Mouse (Mus musculus) limb, embryonic 12.5 days (tissue): Measurements from ENCODE around the gene Col19a1. TPM values are rescaled to one million over a fixed set of nuclear protein-coding genes. Genes with fewer than 3 reads are reported as not detected.

Source experiments
- ATAC-seq: fragments of 200-750 bp; cut with Nextera tagmentation; 2 replicates; pipeline ENCODE4 v1.8.0; 2017; ENCODE audit warnings: low read depth, moderate TSS enrichment; ENCODE audit not compliant: insufficient number of reproducible peaks, insufficient read depth, low FRiP score, low TSS enrichment
- H3K27ac ChIP-seq: fragments of 300-500 bp; sonication (generic); 2 replicates; pipeline ENCODE4 v1.5.1; 2016; ENCODE audit warnings: mild to moderate bottlenecking, moderate library complexity
- H3K27me3 ChIP-seq: fragments of 300-500 bp; sonication (generic); 2 replicates; pipeline ENCODE4 v1.6.1; 2016; ENCODE audit warnings: mild to moderate bottlenecking, moderate library complexity
- H3K36me3 ChIP-seq: fragments of 300-500 bp; sonication (generic); 2 replicates; pipeline ENCODE4 v1.6.1; 2016; ENCODE audit warnings: mild to moderate bottlenecking, moderate library complexity
- H3K4me1 ChIP-seq: fragments of 300-500 bp; sonication (generic); replicated peaks from 2 replicates; pipeline ENCODE4 v1.6.1; 2016
- H3K4me2 ChIP-seq: fragments of 300-500 bp; sonication (generic); 2 replicates; pipeline ENCODE4 v1.6.1; 2016; ENCODE audit warnings: mild to moderate bottlenecking, moderate library complexity
- H3K4me3 ChIP-seq: fragments of 300-500 bp; sonication (generic); replicated peaks from 2 replicates; pipeline ENCODE4 v1.5.1; 2016; ENCODE audit warnings: mild to moderate bottlenecking
- H3K9ac ChIP-seq: fragments of 300-500 bp; sonication (generic); replicated peaks from 2 replicates; pipeline ENCODE4 v1.6.1; 2016; ENCODE audit warnings: mild to moderate bottlenecking, moderate library complexity
- H3K9me3 ChIP-seq: fragments of 300-500 bp; sonication (generic); 2 replicates; pipeline ENCODE4 v1.6.1; 2016; ENCODE audit warnings: mild to moderate bottlenecking, moderate library complexity
- WGBS: fragments of 180-500 bp; shearing (Covaris S2); methylation state at CpG from one replicate; pipeline ENCODE4 v1.1.7; 2016; 5-methylcytosine and 5-hydroxymethylcytosine counted together
- polyA plus RNA-seq: library from polyadenylated mRNA; unstranded; fragments of >200 nt; fragmentation: Nextera tagmentation; extraction: Ambion mirVana; gene quantifications from 2 replicates; pipeline ENCODE4 v1.2.1, GENCODE M21; 2016

Col19a1 gene
- polyA plus RNA-seq, 1 experiment from 2014 or later: 6.2 TPM

DNA sequence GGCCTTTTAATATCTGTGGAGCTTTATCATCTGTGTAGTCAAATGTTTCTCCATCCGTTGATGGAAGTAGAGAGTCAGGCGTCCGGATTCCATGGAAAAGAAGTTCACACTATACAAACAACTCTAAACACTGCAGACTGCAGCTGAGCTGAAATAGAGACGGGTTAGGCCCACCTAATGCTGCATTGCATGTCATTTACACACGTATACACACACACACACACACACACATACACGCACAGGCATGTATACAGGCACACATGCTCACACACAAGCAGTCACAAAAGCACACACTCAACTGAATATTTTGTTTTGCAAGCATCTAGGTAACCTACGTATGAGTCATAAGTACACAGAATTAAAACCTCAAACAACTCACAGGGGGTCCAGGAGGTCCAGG is 284.2 kb downstream of the Col19a1 start:
- no peak overlapping the region for H3K9ac ChIP-seq
- WGBS: 87% methylated on average over 7 of the region's 7 CpGs
- H3K27me3 ChIP-seq: 0 out of 2 replicates have a peak, but pooled peaks cover 3% of the 10 kb centered on the region
- no peak overlapping the region for H3K4me2 ChIP-seq
- no peak overlapping the region for H3K27ac ChIP-seq
- no peak overlapping the region for H3K4me3 ChIP-seq
- H3K4me1 ChIP-seq: no peaks in the 10 kb centered on the region
- H3K9me3 ChIP-seq: no peaks in the 10 kb centered on the region
- no peaks in the 10 kb centered on the region for H3K36me3 ChIP-seq
- ATAC-seq: peak; percentile 32; the same call in 1 of the 2 replicates

DNA sequence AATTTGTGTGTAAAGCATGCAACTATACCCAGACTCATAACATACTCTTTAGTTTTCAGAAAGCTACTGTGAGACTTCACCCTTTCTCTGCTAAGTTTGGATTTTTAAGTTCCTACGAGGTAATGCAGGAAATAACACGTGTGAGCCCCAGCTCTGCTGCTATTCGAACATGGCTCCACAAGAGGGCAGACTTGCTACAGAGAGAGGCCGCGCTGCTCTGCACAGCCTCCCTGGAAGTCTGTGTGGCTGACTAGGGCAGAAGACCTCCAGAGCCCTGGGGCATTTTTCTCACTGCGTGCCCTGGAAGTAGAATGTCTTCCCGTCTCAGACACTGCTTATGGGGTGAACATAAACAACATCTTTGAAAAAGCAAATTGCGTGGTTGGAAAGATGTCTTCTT is 284.6 kb downstream of the Col19a1 start:
- Histone ChIP-seq H3K4me3 (no peak overlapping the region), H3K27me3 (0 out of 2 replicates have a peak, but pooled peaks cover 3% of the 10 kb centered on the region), H3K27ac (no peak overlapping the region), H3K9me3 (no peaks in the 10 kb centered on the region), H3K4me2 (no peak overlapping the region), H3K36me3 (no peaks in the 10 kb centered on the region), H3K9ac (no peak overlapping the region), H3K4me1 (no peaks in the 10 kb centered on the region)
- 10% methylated on average over 8 of the region's 8 CpGs for WGBS
- ATAC-seq: no peak; the same call in none of the 2 replicates

DNA sequence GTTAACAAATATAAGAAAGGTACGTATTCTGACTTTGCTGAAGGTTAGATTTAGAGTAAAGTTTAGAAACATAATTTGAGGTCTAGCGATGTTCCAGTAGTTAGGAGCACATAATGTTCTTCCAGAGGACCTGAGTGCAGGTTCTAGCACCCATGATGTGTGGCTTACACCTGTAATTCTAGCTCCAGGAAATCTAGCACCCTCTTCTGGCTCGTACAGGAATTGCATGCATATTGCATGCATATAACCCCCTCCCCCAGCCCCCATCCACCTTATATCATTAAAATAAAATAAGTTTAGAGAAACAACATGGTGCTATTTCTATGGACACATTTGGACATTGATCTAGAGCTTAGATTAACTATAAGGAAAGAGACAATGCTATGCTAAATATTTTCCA is 286.6 kb downstream of the Col19a1 start:
- no peak overlapping the region for H3K4me2 ChIP-seq
- H3K36me3 ChIP-seq: no peaks in the 10 kb centered on the region
- no peaks in the 10 kb centered on the region; the same call in 1 of the 2 replicates for H3K9me3 ChIP-seq
- H3K4me3 ChIP-seq: no peak overlapping the region
- 0 out of 2 replicates have a peak, but pooled peaks cover 3% of the 10 kb centered on the region for H3K27me3 ChIP-seq
- H3K4me1 ChIP-seq: no peaks in the 10 kb centered on the region
- H3K27ac ChIP-seq: no peak overlapping the region
- H3K9ac ChIP-seq: no peak overlapping the region
- WGBS: 86% methylated on average over 3 of the region's 3 CpGs
- ATAC-seq: no peak

DNA sequence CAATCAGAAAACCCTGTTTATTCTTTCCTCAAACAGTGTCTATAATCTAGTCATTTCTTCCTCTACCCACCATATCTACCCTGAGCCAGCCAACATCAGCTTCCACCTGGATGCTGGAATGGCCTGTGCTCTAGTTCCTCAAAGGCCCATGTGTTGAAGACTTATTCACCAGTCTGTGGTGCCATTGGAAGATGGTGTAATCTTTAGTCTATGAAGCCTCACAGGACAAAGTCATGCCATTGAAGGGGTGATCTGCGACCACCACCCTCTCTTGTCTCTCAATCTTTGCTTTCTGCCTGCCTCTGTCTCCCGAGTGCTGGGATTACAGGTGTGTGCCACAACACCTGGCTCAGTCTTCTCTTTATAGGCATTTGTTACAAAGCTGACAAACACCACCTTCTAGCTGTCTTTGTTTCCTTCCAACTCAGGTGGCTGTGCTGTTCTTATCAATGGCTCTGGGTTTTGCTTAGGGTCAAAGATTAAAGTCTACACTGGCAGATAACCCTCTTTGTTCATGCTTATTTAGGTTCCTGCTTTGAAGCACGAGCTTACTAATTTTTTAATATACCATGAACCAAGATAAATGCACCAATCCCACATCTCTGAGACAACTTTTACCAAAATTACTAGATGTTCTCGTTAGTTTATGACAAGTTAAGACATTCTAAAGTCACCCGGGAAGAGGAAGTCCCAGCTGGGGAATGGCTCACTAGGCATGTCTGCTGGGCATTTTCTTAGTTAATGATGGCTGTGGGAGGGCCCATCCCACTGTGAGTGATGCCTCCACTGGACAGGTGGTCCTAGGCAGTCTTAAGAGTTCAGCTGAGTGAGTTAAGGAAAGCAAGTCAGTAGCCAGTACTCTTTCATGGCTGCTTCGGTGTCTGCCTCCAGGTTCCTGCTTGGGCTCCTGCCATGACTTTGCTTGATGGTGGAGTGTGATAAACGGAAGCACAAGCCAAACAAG is 292.0 kb downstream of the Col19a1 start:
- Histone ChIP-seq H3K36me3 (no peaks in the 10 kb centered on the region), H3K9me3 (no peaks in the 10 kb centered on the region; the same call in 1 of the 2 replicates), H3K4me3 (no peak overlapping the region), H3K4me1 (peaks cover 5% of the 10 kb centered on the region; the same call in 1 of the 2 replicates), H3K9ac (no peak overlapping the region), H3K27ac (no peak overlapping the region), H3K27me3 (no peaks in the 10 kb centered on the region), H3K4me2 (no peak overlapping the region)
- 80% methylated on average over 7 of the region's 7 CpGs for WGBS
- no peak for ATAC-seq

DNA sequence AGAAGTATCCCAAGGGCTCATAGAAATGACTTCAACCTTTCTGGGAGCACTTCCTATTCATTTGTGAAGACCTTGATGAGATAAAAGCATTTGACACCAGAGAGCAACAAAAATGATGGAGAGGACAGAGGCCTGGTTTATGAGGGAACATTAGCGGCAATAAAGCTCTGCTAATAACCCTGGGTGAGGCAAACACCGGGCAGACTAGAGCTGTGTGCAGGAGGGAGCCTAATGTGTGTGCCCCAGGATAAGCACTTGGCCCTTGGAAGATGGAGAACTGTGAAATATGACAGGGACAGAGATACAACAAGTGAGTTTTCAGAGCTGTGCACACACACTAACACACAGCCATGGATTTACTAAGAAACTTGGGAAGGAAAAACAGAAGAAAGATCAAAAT is 294.8 kb downstream of the Col19a1 start:
- 9% methylated on average over 2 of the region's 2 CpGs for WGBS
- ATAC-seq: no peak
- H3K4me1 ChIP-seq: peaks cover 5% of the 10 kb centered on the region

DNA sequence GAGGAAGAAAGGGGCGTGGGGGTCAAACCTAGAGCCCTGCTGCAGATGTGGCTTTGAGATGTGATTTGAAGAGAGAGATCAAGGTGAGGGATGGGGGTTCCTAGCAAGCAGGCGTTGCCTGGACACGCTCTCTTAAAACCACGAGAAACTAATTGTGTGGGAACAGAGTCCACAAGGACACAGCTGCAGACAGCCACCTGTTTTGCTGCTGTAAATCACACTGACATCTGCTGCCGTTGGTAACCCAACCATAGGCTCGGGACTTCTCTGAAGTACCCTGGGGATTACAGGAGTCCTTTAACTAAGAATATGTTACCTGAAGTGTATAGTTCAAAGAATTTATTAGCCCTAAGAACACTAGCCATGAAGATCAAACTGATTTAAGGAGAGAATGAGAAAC is 300.9 kb downstream of the Col19a1 start:
- 8% methylated on average over 6 of the region's 6 CpGs for WGBS
- Histone ChIP-seq H3K36me3 (no peaks in the 10 kb centered on the region), H3K9ac (no peak overlapping the region), H3K4me1 (peaks cover 17% of the 10 kb centered on the region), H3K4me2 (no peak overlapping the region), H3K4me3 (no peak overlapping the region), H3K9me3 (no peaks in the 10 kb centered on the region), H3K27ac (no peak overlapping the region), H3K27me3 (no peaks in the 10 kb centered on the region)
- peak; percentile 80; the same call in 1 of the 2 replicates for ATAC-seq

More for the DNA sequence above, 294.8 kb downstream of the Col19a1 start:
- H3K9ac ChIP-seq: no peak overlapping the region
- H3K27ac ChIP-seq: no peak overlapping the region
- no peaks in the 10 kb centered on the region for H3K36me3 ChIP-seq
- no peak overlapping the region for H3K4me2 ChIP-seq
- no peaks in the 10 kb centered on the region for H3K27me3 ChIP-seq
- no peaks in the 10 kb centered on the region; the same call in 1 of the 2 replicates for H3K9me3 ChIP-seq
- H3K4me3 ChIP-seq: no peak overlapping the region

DNA sequence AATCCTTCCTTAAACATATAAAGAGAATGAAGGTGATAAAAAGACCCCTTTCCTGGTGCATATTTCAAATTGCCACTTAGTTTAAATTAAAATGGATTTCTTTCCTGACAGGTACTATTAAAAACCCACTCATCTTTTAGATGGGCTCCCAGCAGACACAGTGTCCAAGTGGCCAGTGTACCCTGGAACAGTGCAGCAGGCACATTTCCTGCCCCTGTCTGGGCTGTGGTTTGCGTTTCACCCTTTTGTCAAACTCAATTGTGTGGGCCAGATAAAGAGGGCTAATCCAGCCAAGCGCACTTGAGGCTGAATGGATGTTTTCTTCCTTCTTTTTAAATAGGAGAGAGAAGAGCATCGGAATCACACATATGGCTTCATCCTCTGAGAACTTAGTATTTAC is 320.2 kb downstream of the Col19a1 start:
- 62% methylated on average over 3 of the region's 3 CpGs for WGBS
- Histone ChIP-seq H3K36me3 (no peaks in the 10 kb centered on the region), H3K4me1 (no peaks in the 10 kb centered on the region), H3K27me3 (no peaks in the 10 kb centered on the region), H3K4me3 (no peak overlapping the region), H3K4me2 (no peak overlapping the region), H3K27ac (no peak overlapping the region), H3K9me3 (no peaks in the 10 kb centered on the region), H3K9ac (no peak overlapping the region)
- ATAC-seq: no peak

DNA sequence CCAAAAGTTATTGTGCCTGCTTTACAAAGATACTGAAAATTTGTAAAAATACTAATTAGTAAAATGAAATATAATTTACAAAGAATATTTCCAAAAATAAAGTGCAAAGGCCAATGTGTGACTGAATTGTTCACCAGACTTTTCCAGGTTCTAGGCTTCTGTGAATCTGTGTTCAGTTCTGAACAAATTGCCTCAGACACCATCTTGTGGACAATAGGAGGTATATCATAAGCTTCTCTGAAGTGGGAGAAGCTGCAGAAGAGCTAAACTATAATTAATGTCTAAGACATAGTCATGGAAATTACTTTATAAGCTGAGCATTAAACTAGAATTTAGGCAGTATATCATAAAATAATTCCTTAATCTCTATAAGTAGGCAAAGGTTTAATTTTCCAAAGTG is 326.1 kb downstream of the Col19a1 start:
- Histone ChIP-seq H3K36me3 (no peaks in the 10 kb centered on the region), H3K4me3 (no peak overlapping the region), H3K27me3 (no peaks in the 10 kb centered on the region), H3K4me2 (no peak overlapping the region), H3K9ac (no peak overlapping the region), H3K9me3 (no peaks in the 10 kb centered on the region), H3K4me1 (peaks cover 4% of the 10 kb centered on the region; the same call in 1 of the 2 replicates), H3K27ac (no peak overlapping the region)
- no peak for ATAC-seq

DNA sequence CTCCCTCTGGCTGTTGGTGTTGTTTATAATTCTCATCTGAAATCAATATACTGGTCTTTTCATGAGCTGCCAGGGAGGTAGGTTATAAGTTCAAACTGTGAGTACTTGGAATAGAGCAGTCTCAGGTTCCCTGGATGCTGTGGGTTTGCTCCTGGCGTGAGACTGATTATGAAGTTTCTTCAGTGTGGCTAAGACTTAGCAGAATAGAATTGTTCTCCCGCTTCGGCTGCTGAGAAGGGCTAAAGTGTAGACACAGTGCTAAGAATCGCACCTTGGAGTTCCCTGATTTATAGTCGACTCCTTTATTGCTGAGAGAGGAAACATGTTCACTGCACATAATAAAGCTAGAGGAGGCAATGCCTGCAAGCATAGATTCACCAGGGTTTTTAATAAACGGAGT is 327.9 kb downstream of the Col19a1 start:
- WGBS: 19% methylated on average over 6 of the region's 6 CpGs
- ATAC-seq: no peak
- Histone ChIP-seq H3K27ac (no peak overlapping the region), H3K9me3 (no peaks in the 10 kb centered on the region), H3K4me3 (no peak overlapping the region), H3K4me1 (peaks cover 4% of the 10 kb centered on the region; the same call in 1 of the 2 replicates), H3K9ac (no peak overlapping the region), H3K27me3 (no peaks in the 10 kb centered on the region), H3K36me3 (no peaks in the 10 kb centered on the region), H3K4me2 (no peak overlapping the region)

DNA sequence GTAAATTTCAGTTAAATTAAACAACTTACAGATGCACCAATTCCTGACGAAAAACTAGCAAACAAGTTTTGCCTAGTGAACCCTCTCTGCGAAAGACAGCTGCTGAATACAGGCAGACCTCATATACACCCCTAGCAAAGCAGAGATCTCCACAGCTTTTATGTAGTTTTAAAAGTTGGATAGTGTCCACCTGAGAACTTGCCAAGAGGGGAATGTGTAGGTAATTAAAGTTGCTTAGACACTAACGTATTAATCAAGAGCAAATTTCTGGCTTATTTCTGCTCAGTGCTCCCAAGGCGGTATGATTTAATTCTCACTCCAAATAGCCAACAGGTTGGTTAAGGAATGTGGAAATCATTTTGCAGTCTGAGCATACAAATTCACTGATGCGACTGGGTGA is 329.3 kb downstream of the Col19a1 start:
- WGBS: 72% methylated on average over 5 of the region's 5 CpGs
- H3K9ac ChIP-seq: no peak overlapping the region
- H3K4me1 ChIP-seq: peaks cover 4% of the 10 kb centered on the region; the same call in 1 of the 2 replicates
- no peak overlapping the region for H3K4me2 ChIP-seq
- ATAC-seq: no peak
- H3K9me3 ChIP-seq: no peaks in the 10 kb centered on the region
- H3K36me3 ChIP-seq: no peaks in the 10 kb centered on the region
- no peak overlapping the region for H3K27ac ChIP-seq
- H3K27me3 ChIP-seq: no peaks in the 10 kb centered on the region
- no peak overlapping the region for H3K4me3 ChIP-seq

DNA sequence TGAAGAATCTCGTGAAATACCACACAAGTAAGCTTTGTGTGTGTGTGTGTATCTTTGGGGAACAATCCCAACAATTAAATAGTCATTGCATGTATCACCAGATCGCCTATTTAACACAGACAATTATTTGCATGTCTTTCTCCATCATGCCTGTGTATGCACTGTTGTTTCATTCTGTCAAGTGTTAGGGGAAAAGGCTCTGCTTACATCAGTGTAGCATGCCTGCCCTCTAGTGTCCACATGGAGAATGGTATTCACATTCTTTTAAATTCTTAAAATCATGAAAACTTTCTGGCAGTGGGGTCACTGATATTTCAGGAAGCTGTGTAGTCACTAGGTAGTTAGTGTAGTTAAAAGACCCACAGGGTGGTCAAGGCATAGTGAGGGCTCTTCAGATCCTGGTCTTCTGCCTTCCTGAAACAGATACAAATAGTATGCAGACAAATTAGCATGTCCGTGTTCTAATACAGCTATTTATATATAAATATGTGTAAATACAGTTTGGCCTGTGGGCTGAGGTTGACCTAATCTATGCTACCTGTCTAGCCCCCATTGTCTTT is 338.1 kb downstream of the Col19a1 start:
- Histone ChIP-seq H3K4me2 (no peak overlapping the region), H3K4me1 (no peaks in the 10 kb centered on the region), H3K9ac (no peak overlapping the region), H3K27me3 (no peaks in the 10 kb centered on the region), H3K9me3 (no peaks in the 10 kb centered on the region), H3K4me3 (no peak overlapping the region), H3K27ac (no peak overlapping the region), H3K36me3 (peaks cover 10% of the 10 kb centered on the region)
- 51% methylated on average over 3 of the region's 3 CpGs for WGBS
- no peak for ATAC-seq
